Mouse (Mus musculus): ENCODE data around the gene Mlxipl. TPM values are rescaled to one million over a fixed set of nuclear protein-coding genes. Genes with fewer than 3 reads are reported as not detected.
A peak's percentile ranks its signal among the peaks of the same experiment; 100 is the strongest.

The Mlxipl gene
- polyA plus RNA-seq, 1 experiment from 2014 or later: 2.2 TPM

DNA sequence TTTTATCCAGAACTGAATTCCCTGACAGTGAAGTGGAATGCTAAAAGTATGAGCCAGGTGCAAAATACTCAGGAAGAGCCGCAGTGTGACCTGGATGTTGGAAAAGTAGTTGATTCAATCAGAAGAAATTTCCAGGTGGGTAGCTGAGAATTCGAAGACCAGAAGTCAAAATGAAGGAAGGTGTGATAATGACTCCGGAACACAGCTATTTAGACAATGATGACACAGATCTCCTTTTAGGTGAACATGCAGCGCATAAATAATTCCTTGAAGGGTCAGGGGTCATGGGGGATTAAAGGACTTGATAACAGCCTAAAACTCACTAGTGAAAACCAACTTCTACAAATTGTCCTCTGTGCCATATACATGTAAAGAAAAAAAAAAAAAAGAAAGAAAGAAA lies 77.8 kb downstream of the Mlxipl start:
- Histone ChIP-seq H3K27ac (ENCODE audit: low read length) (no peak overlapping the region), H3K9ac (ENCODE audit: low read length) (no peak overlapping the region), H3K4me1 (ENCODE audit: control insufficient read depth, insufficient read depth, low read length) (peaks cover 13% of the 10 kb centered on the region), H3K36me3 (ENCODE audit: control insufficient read depth, insufficient read depth) (peaks cover 9% of the 10 kb centered on the region), H3K4me2 (ENCODE audit: low read depth, low read length) (no peak overlapping the region), H3K27me3 (ENCODE audit: control insufficient read depth, insufficient read depth, low read length) (no peaks in the 10 kb centered on the region), H3K9me3 (replicated peaks; ENCODE audit: control insufficient read depth, low read length) (no peaks in the 10 kb centered on the region), H3K4me3 (ENCODE audit: low read length) (no peak overlapping the region)
- WGBS: 88% methylated on average over 4 of the region's 4 CpGs
- no peak for ATAC-seq (replicated peaks; ENCODE audit: extremely low read depth, insufficient read depth, low FRiP score)

DNA sequence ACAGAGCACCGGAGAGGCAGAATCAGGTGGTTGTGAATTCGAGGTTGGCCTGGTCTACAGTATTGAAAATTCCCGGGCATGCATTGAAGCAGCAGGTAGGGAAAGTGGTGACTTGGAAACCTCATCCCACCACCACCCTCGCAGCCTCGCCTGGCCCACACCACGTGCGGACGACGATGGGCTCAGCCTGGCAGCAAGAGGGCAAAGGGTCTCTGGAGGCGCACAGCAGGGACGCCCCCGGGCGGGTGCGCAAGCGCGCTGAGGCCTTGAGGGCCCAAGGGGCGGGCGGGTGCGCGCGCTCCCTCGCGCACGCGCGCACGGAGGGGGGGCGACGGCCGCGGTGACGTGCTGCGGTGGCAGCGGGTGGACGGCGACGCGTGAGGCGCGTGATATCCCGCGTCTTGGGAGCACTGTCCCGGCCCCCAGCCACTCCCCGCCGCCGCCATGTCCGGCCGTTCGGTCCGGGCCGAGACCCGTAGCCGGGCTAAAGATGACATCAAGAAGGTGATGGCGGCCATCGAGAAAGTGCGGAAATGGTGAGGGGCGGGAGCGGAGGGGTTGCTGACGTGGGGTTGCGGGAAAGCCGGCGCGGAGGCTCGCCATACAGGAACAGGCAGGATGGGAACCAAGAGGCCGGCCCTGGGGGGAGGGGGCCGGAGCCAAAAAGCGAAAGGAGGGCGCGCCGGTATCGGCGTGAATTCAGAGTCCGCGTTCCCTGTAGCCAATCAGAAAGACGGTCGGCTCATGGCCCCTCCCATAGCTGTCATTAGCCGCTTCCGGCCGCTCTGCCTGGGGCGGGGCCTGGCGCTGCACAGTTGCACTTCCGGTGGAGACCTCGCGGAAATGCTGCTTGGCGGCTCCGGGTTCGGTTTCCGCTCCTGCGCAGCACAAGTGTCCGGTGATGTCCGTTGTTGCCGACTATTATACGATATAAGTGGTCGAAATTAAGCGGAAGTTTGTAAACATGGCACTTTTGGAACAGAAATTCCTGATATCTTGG lies 78.7 kb downstream of the Mlxipl start, which contains the start of gene Bcl7b:
Bcl7b (plus strand) TSS at position 221 of the 1,000 bp plus-strand sequence.
- Histone ChIP-seq H3K27ac (ENCODE audit: low read length) (peak within 1 kb of the TSS; percentile 99), H3K36me3 (ENCODE audit: control insufficient read depth, insufficient read depth) (peaks cover 15% of the 10 kb centered on the region), H3K4me1 (ENCODE audit: control insufficient read depth, insufficient read depth, low read length) (peaks cover 13% of the 10 kb centered on the region), H3K27me3 (ENCODE audit: control insufficient read depth, insufficient read depth, low read length) (no peaks in the 10 kb centered on the region), H3K4me2 (ENCODE audit: low read depth, low read length) (peak within 1 kb of the TSS; percentile 77), H3K9me3 (replicated peaks; ENCODE audit: control insufficient read depth, low read length) (no peaks in the 10 kb centered on the region), H3K4me3 (ENCODE audit: low read length) (peak within 1 kb of the TSS; percentile 85), H3K9ac (ENCODE audit: low read length) (peak within 1 kb of the TSS; percentile 97)
- peak; percentile 98 for ATAC-seq (replicated peaks; ENCODE audit: extremely low read depth, insufficient read depth, low FRiP score)
- 2% methylated on average over 79 of the region's 95 CpGs for WGBS

GRCm38 (mm10) chr5:135169479-135169878 lies 79.8 kb downstream of the Mlxipl start:
- 93% methylated on average over 5 of the region's 5 CpGs for whole genome bisulfite sequencing
- peak overlapping the region; percentile 99 for H3K27ac ChIP-seq (ENCODE audit: low read length)
- ATAC-seq (replicated peaks; ENCODE audit: extremely low read depth, insufficient read depth, low FRiP score): no peak

DNA sequence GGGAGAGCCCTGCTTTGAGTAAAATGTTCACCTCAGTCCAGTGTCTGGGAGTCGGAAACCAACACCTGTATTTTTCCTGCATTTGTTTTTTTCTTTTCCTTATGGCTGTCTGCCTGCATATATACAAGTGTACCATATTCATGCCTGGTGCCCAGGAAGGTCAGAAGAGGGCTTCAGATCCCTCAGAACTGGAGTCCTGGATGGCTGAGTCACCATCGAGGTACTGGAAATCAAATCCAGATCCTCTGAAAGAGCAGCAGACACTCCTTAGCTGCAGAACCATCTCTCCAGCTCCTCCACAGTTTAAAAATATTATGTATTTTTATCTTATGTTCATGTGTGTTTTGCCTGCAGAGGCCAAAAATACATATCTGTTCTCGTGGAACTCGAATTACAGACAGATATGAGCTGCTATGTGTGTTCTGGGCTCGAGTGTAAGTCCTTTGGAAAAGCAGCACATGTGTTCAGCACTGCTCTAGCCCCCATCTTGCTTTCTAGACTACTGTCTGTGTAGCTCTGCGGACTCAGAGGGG lies 82.1 kb downstream of the Mlxipl start:
- WGBS: 82% methylated on average over 6 of the region's 6 CpGs
- H3K27ac ChIP-seq (ENCODE audit: low read length): no peak overlapping the region
- peaks cover 28% of the 10 kb centered on the region for H3K36me3 ChIP-seq (ENCODE audit: control insufficient read depth, insufficient read depth)
- no peak overlapping the region for H3K9ac ChIP-seq (ENCODE audit: low read length)
- no peaks in the 10 kb centered on the region for H3K9me3 ChIP-seq (replicated peaks; ENCODE audit: control insufficient read depth, low read length)
- no peak for ATAC-seq (replicated peaks; ENCODE audit: extremely low read depth, insufficient read depth, low FRiP score)
- peaks cover 13% of the 10 kb centered on the region for H3K4me1 ChIP-seq (ENCODE audit: control insufficient read depth, insufficient read depth, low read length)
- H3K4me2 ChIP-seq (ENCODE audit: low read depth, low read length): no peak overlapping the region
- H3K27me3 ChIP-seq (ENCODE audit: control insufficient read depth, insufficient read depth, low read length): no peaks in the 10 kb centered on the region
- H3K4me3 ChIP-seq (ENCODE audit: low read length): no peak overlapping the region

More at GRCm38 (mm10) chr5:135169479-135169878, 79.8 kb downstream of the Mlxipl start:
- Histone ChIP-seq H3K4me3 (ENCODE audit: low read length) (peak overlapping the region; percentile 85), H3K4me2 (ENCODE audit: low read depth, low read length) (peak overlapping the region; percentile 69), H3K27me3 (ENCODE audit: control insufficient read depth, insufficient read depth, low read length) (no peaks in the 10 kb centered on the region), H3K9me3 (replicated peaks; ENCODE audit: control insufficient read depth, low read length) (no peaks in the 10 kb centered on the region), H3K4me1 (ENCODE audit: control insufficient read depth, insufficient read depth, low read length) (peaks cover 13% of the 10 kb centered on the region), H3K9ac (ENCODE audit: low read length) (peak overlapping the region; percentile 97), H3K36me3 (ENCODE audit: control insufficient read depth, insufficient read depth) (peaks cover 21% of the 10 kb centered on the region)

DNA sequence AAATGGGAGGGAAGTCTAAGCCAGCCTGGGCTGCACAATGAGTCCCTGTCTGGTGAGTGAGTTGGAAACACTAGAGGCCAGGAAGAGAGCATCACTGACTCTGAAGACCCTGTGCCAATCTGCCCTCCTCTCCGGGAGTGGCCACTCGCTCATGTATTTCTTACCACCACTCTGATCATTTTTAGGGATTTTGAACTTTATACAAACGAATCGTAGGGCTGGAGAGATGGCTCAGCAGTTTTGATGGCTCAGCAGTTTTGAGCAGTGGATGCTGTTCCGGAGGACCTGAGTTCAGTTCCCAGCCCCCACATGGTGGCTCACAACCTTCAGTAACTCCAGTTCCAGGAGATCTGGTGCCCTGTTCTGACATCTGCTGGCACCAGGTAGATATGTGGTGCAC lies 83.3 kb downstream of the Mlxipl start:
- H3K4me3 ChIP-seq (ENCODE audit: low read length): no peak overlapping the region
- H3K9me3 ChIP-seq (replicated peaks; ENCODE audit: control insufficient read depth, low read length): no peaks in the 10 kb centered on the region
- H3K27me3 ChIP-seq (ENCODE audit: control insufficient read depth, insufficient read depth, low read length): no peaks in the 10 kb centered on the region
- no peak overlapping the region for H3K4me2 ChIP-seq (ENCODE audit: low read depth, low read length)
- 93% methylated on average over 5 of the region's 5 CpGs for WGBS
- peaks cover 30% of the 10 kb centered on the region for H3K36me3 ChIP-seq (ENCODE audit: control insufficient read depth, insufficient read depth)
- H3K9ac ChIP-seq (ENCODE audit: low read length): no peak overlapping the region
- H3K27ac ChIP-seq (ENCODE audit: low read length): no peak overlapping the region
- ATAC-seq (replicated peaks; ENCODE audit: extremely low read depth, insufficient read depth, low FRiP score): no peak
- H3K4me1 ChIP-seq (ENCODE audit: control insufficient read depth, insufficient read depth, low read length): peaks cover 10% of the 10 kb centered on the region

- H3K4me1 ChIP-seq (ENCODE audit: control insufficient read depth, insufficient read depth, low read length): no peaks in the 10 kb centered on the region
- H3K4me3 ChIP-seq (ENCODE audit: low read length): no peak overlapping the region
- ATAC-seq (replicated peaks; ENCODE audit: extremely low read depth, insufficient read depth, low FRiP score): no peak
Observed at GRCm38 (mm10) chr5:135175086-135175485, 85.4 kb downstream of the Mlxipl start.

GRCm38 (mm10) chr5:135178523-135178922 lies 88.8 kb downstream of the Mlxipl start:
- H3K4me1 ChIP-seq (ENCODE audit: control insufficient read depth, insufficient read depth, low read length): no peaks in the 10 kb centered on the region
- H3K27ac ChIP-seq (ENCODE audit: low read length): no peak overlapping the region
- H3K36me3 ChIP-seq (ENCODE audit: control insufficient read depth, insufficient read depth): peaks cover 52% of the 10 kb centered on the region
- no peak for ATAC-seq (replicated peaks; ENCODE audit: extremely low read depth, insufficient read depth, low FRiP score)
- no peaks in the 10 kb centered on the region for H3K9me3 ChIP-seq (replicated peaks; ENCODE audit: control insufficient read depth, low read length)
- H3K9ac ChIP-seq (ENCODE audit: low read length): no peak overlapping the region
- no peak overlapping the region for H3K4me3 ChIP-seq (ENCODE audit: low read length)
- H3K27me3 ChIP-seq (ENCODE audit: control insufficient read depth, insufficient read depth, low read length): no peaks in the 10 kb centered on the region
- WGBS: 74% methylated on average over 3 of the region's 3 CpGs
- no peak overlapping the region for H3K4me2 ChIP-seq (ENCODE audit: low read depth, low read length)

More at GRCm38 (mm10) chr5:135175086-135175485, 85.4 kb downstream of the Mlxipl start:
- Histone ChIP-seq H3K9ac (ENCODE audit: low read length) (no peak overlapping the region), H3K9me3 (replicated peaks; ENCODE audit: control insufficient read depth, low read length) (no peaks in the 10 kb centered on the region), H3K27me3 (ENCODE audit: control insufficient read depth, insufficient read depth, low read length) (no peaks in the 10 kb centered on the region), H3K27ac (ENCODE audit: low read length) (no peak overlapping the region), H3K4me2 (ENCODE audit: low read depth, low read length) (no peak overlapping the region), H3K36me3 (ENCODE audit: control insufficient read depth, insufficient read depth) (peaks cover 47% of the 10 kb centered on the region)

DNA sequence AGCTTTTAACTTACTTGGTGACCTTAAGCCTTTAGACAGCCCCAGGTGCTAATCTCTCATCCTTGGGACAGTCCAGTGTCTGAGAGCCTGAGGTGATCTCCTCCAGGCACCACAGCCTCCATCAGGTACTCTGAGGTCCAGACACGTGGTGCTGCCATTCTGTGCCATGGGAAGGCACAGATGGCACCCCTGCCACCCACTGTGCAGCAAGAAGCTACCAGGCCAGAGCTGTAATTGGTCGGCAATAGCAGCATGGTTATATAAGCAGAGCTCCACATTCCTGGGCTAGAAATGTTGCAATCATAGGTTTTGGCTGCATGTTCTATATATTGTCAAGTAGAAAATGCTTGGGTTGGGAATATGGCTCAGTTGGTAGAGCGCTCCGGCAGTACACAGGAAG lies 89.3 kb downstream of the Mlxipl start:
- Histone ChIP-seq H3K27ac (ENCODE audit: low read length) (no peak overlapping the region), H3K36me3 (ENCODE audit: control insufficient read depth, insufficient read depth) (peaks cover 48% of the 10 kb centered on the region), H3K4me3 (ENCODE audit: low read length) (no peak overlapping the region), H3K27me3 (ENCODE audit: control insufficient read depth, insufficient read depth, low read length) (no peaks in the 10 kb centered on the region), H3K9me3 (replicated peaks; ENCODE audit: control insufficient read depth, low read length) (no peaks in the 10 kb centered on the region), H3K4me1 (ENCODE audit: control insufficient read depth, insufficient read depth, low read length) (no peaks in the 10 kb centered on the region), H3K9ac (ENCODE audit: low read length) (no peak overlapping the region), H3K4me2 (ENCODE audit: low read depth, low read length) (no peak overlapping the region)
- WGBS: 87% methylated on average over 4 of the region's 4 CpGs
- no peak for ATAC-seq (replicated peaks; ENCODE audit: extremely low read depth, insufficient read depth, low FRiP score)

DNA sequence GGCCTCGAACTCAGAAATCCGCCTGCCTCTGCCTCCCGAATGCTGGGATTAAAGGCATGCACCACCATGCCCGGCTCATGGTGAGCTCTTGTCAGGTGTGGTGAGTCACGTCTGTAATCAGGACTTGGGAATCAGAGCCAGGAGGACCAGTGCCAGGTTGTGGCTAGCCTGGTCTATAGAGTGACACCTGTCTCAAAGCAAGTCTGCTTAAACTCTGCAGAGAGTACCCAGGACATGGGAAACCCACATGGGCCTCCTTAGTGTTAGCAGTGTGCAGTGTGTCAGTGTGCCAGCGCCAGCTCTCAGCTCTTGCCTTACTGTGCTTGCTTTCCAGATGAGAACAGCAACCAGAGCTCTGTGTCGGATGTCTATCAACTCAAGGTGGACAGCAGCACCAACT lies 89.9 kb downstream of the Mlxipl start:
- Histone ChIP-seq H3K27me3 (ENCODE audit: control insufficient read depth, insufficient read depth, low read length) (no peaks in the 10 kb centered on the region), H3K9ac (ENCODE audit: low read length) (no peak overlapping the region), H3K4me1 (ENCODE audit: control insufficient read depth, insufficient read depth, low read length) (no peaks in the 10 kb centered on the region), H3K27ac (ENCODE audit: low read length) (no peak overlapping the region), H3K4me3 (ENCODE audit: low read length) (no peak overlapping the region), H3K9me3 (replicated peaks; ENCODE audit: control insufficient read depth, low read length) (no peaks in the 10 kb centered on the region), H3K4me2 (ENCODE audit: low read depth, low read length) (no peak overlapping the region), H3K36me3 (ENCODE audit: control insufficient read depth, insufficient read depth) (peaks cover 48% of the 10 kb centered on the region)
- 93% methylated on average over 7 of the region's 7 CpGs for WGBS
- no peak for ATAC-seq (replicated peaks; ENCODE audit: extremely low read depth, insufficient read depth, low FRiP score)
